Mouse (Mus musculus) spleen, adult 18-20 months (tissue): ENCODE measurements around the gene Rbm31y.
"Not testable (repeated sequence)": the region's sequence is repeated elsewhere in the genome, so short reads cannot be mapped to it uniquely, and the experiment has no call there.

Experiments used
- DNase-seq, 2 experiments: peaks; one replicate each; pipeline ENCODE4 v3.0.0; 2022; ENCODE audit warnings: mixed read lengths in 2 of 2

The Rbm31y gene

DNA sequence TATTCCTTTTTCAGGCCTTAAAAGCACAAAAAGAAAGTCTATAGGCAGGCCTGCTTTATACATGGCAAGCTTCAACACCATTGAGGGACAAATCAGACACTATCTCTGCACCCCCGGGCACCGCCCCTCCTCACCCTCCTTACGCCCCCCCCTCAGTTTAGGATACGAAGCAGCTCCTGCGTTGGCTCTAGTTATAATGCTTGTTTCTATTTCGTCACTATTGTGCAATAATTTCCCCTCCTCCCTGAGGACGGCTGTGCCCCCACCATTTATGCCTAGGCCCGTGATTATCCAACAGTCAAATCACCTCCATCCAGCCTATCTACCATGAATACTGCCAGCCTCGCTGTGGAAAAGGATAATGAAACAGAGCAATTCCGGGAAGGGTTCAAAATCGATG is at the start of gene Rbm31y:
Gene Rbm31y, plus strand, starts transcription at position 301 of the 400 bp plus-strand sequence.
- DNase-seq = not testable (repeated sequence)
